Mouse (Mus musculus) 416B (cell line): ENCODE measurements around the gene Far2.

Experiments used
- DNase-seq: peaks from one replicate; pipeline ENCODE4 v3.0.0; 2011; ENCODE audit warnings: low read depth

The Far2 gene

GRCm38 (mm10) chr6:148218235-148219076 lies 171.4 kb downstream of the Far2 start:
- peak; percentile 87 for DNase-seq

DNA sequence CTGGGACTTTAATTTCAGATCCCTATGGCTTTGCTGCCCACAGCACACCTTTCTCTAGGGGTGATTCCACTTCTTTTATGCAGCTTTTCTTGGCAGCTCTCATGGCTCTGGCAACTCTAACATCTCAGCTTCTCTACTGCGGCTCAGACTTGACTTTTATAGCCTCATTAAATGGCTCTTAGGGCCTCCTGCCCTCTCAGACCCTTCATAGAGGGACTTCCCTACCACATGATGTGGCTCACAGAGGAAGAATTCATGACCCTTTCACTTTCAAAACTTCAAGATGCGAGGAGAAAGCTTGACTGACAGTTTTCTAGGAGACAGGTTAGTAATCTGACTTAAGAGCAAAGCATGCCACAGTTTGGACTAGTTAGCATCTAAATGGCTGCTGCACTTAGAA lies 175.6 kb downstream of the Far2 start:
- DNase-seq = no peak

DNA sequence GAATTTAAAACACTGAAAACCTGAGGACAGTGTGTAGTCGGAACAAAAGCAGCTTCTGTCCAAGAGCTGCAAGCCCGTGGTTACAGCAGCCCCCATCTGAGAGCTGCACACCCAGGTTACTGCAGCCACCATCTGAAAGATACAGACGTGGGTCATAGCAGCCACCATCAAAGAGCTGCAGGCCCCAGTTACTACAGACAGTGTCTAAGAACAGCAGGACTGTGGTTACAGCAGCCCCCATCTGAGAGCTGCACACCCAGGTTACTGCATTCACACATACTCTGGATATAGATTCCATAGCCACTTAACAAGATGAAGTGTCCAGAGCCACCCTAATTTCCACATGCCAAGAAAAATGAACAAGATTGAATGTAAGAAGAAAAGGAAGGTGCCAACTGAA lies 180.5 kb downstream of the Far2 start:
- no peak for DNase-seq
